Mouse (Mus musculus) heart, embryonic 11.5 days (tissue): Measurements from ENCODE around the gene Tmx4. TPM values are rescaled to one million over a fixed set of nuclear protein-coding genes. Genes with fewer than 3 reads are reported as not detected.
"Not testable (repeated sequence)": the region's sequence is repeated elsewhere in the genome, so short reads cannot be mapped to it uniquely, and the experiment has no call there.

ENCODE experiments used
- ATAC-seq: fragments of 200-750 bp; cut with Nextera tagmentation; replicated peaks from 2 replicates; pipeline ENCODE4 v1.8.0; 2017; ENCODE audit warnings: moderate library complexity; ENCODE audit not compliant: insufficient number of reproducible peaks, low FRiP score, low TSS enrichment
- H3K27ac ChIP-seq: fragments of 300-500 bp; sonication (generic); 2 replicates; pipeline ENCODE4 v1.5.1; 2014; ENCODE audit warnings: mild to moderate bottlenecking, low read depth, low read length
- H3K27me3 ChIP-seq: fragments of 300-500 bp; sonication (generic); 2 replicates; pipeline ENCODE4 v1.6.1; 2014; ENCODE audit warnings: mild to moderate bottlenecking, low read length, mixed read lengths; ENCODE audit not compliant: control insufficient read depth, insufficient read depth
- H3K36me3 ChIP-seq: fragments of 300-500 bp; sonication (generic); 2 replicates; pipeline ENCODE4 v1.6.1; 2014; ENCODE audit warnings: mild to moderate bottlenecking, low read length, moderate library complexity, mixed read lengths; ENCODE audit not compliant: control insufficient read depth, insufficient read depth
- H3K4me1 ChIP-seq: fragments of 300-500 bp; sonication (generic); 2 replicates; pipeline ENCODE4 v1.6.1; 2014; ENCODE audit warnings: low read length; ENCODE audit not compliant: control insufficient read depth, insufficient read depth
- H3K4me2 ChIP-seq: fragments of 300-500 bp; sonication (generic); 2 replicates; pipeline ENCODE4 v1.6.1; 2014; ENCODE audit warnings: mild to moderate bottlenecking, moderate library complexity
- H3K4me3 ChIP-seq: fragments of 300-500 bp; sonication (generic); 2 replicates; pipeline ENCODE4 v1.5.1; 2014; ENCODE audit warnings: low read depth, low read length
- H3K9ac ChIP-seq: fragments of 300-500 bp; sonication (generic); 2 replicates; pipeline ENCODE4 v1.6.1; 2014; ENCODE audit warnings: mild to moderate bottlenecking, low read depth, low read length, moderate library complexity
- H3K9me3 ChIP-seq: fragments of 300-500 bp; sonication (generic); replicated peaks from 2 replicates; pipeline ENCODE4 v1.6.1; 2016; ENCODE audit warnings: low read length; ENCODE audit not compliant: control insufficient read depth
- WGBS: fragments of 180-500 bp; shearing (Covaris S2); extraction: QIAGEN DNeasy Blood & Tissue Kit; methylation state at CpG from one replicate; pipeline ENCODE4 v1.1.7; 2014; ENCODE audit not compliant: insufficient replicate concordance; 5-methylcytosine and 5-hydroxymethylcytosine counted together
- polyA plus RNA-seq: library from polyadenylated mRNA; unstranded; fragments of >200 nt; fragmentation: Nextera tagmentation; extraction: Ambion mirVana; gene quantifications from 2 replicates; pipeline ENCODE4 v1.2.1, GENCODE M21; 2014

The Tmx4 gene
- polyA plus RNA-seq, 1 experiment from 2014 or later = 45.0 TPM

DNA sequence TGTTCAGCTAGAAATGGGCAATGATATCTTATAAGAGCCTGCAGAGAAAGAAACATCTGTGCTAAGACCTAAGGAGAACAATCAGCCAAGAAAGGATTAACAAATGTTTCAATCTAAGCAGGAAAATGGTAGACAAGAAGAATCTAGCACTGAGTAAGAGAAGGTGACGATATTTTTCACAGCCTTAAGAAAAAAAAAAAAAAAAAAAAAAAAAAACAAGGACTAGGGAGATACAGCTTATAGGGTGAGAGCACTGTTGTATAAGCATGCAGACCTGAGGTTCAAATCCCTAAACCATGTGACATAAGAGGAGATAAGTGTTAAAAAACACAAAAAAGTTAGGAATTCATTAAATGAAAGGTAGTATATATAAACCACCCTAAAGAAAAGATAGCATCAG lies 3.5 kb downstream of the Tmx4 start:
- Histone ChIP-seq H3K36me3 (no peaks in the 10 kb centered on the region), H3K9ac (no peak overlapping the region)
- 69% methylated on average over 1 of the region's 1 CpGs for WGBS

DNA sequence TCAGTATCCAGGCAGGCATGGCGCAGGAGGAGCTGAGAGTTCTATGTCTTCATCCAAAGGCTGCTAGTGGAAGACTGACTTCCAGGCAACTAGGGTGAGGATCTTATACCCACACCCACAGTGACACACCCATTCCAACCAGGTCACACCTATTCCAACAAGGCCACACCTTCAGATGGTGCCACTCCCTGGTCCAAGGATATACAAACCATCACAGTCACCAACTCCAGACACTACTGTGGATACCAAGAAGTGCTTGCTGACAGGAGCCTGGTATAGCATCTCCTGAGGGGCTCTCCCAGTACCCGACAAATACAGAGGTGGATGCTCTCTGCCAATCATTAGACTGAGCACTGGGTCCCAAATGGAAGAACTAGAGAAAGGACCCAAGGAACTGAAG lies 15.4 kb downstream of the Tmx4 start:
- not testable (repeated sequence) for H3K9me3 ChIP-seq, H3K4me1 ChIP-seq, H3K4me3 ChIP-seq, H3K9ac ChIP-seq, H3K27ac ChIP-seq, H3K4me2 ChIP-seq, H3K27me3 ChIP-seq, ATAC-seq, H3K36me3 ChIP-seq
- 88% methylated on average over 1 of the region's 2 CpGs for WGBS

More for the DNA sequence above, 3.5 kb downstream of the Tmx4 start:
- peaks cover 9% of the 10 kb centered on the region for H3K4me1 ChIP-seq
- H3K27ac ChIP-seq = no peak overlapping the region
- H3K4me3 ChIP-seq = no peak overlapping the region
- H3K27me3 ChIP-seq = no peaks in the 10 kb centered on the region
- no peak for ATAC-seq
- no peak overlapping the region for H3K4me2 ChIP-seq
- H3K9me3 ChIP-seq = no peaks in the 10 kb centered on the region

DNA sequence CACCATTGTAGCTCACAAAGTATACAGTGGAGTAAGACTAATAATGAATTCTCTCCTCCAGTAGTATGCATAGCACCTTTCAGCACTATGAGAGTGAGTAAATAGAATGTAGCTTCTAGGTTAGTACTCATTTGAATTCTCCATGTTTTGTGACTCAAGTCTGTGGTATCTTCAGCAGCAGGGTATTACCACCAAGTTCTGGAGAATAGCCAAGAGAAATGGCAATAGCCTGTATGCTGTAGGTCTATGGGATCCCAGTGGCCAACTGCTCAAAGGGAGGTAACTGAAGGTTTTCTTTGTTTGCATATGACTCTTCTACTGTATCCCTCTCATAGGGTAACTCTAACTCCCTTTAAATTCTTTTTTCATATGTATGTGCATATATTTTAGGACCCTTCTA lies 39.0 kb downstream of the Tmx4 start:
- H3K4me3 ChIP-seq = no peak overlapping the region
- ATAC-seq = no peak

DNA sequence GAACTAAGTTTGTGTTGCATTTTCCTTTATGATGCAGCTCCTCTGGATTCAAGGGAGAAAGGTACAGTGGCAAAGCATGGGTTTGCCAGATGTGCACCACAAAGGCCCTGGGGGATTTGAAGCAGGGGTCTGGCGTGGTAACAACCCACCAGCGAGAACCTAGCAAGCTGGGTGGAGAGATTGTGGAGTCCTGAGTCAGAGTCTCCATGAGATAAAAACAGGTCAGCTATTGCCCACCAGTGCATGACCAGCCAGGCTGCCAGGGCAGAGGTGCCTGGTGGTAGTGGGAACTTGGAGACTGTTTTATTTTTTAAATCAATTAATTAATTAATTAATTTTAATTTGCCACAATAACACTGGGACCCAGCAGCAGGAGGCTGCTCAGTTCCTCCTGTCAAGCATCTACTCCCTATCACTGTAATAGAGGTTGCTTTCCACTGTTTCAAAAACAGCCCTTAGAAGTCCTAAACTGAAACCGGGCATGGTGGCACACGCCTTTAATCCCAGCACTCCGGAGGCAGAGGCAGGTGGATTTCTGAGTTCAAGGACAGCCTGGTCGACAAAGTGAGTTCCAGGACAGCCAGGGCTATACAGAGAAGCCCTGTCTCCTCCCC lies 52.8 kb downstream of the Tmx4 start:
- Histone ChIP-seq H3K27me3 (no peaks in the 10 kb centered on the region), H3K4me2 (no peak overlapping the region), H3K36me3 (peaks cover 3% of the 10 kb centered on the region; the same call in 1 of the 2 replicates), H3K9me3 (no peaks in the 10 kb centered on the region), H3K4me1 (no peaks in the 10 kb centered on the region), H3K9ac (no peak overlapping the region), H3K27ac (no peak overlapping the region), H3K4me3 (no peak overlapping the region)
- no peak for ATAC-seq
- WGBS = 90% methylated on average over 6 of the region's 6 CpGs

More for the DNA sequence above, 39.0 kb downstream of the Tmx4 start:
- no peak overlapping the region for H3K27ac ChIP-seq
- H3K36me3 ChIP-seq = 0 out of 2 replicates have a peak, but pooled peaks cover 2% of the 10 kb centered on the region
- H3K9ac ChIP-seq = no peak overlapping the region
- H3K4me1 ChIP-seq = no peaks in the 10 kb centered on the region
- H3K4me2 ChIP-seq = no peak overlapping the region
- H3K9me3 ChIP-seq = 0 out of 2 replicates have a peak, but pooled peaks cover 2% of the 10 kb centered on the region
- H3K27me3 ChIP-seq = no peaks in the 10 kb centered on the region

DNA sequence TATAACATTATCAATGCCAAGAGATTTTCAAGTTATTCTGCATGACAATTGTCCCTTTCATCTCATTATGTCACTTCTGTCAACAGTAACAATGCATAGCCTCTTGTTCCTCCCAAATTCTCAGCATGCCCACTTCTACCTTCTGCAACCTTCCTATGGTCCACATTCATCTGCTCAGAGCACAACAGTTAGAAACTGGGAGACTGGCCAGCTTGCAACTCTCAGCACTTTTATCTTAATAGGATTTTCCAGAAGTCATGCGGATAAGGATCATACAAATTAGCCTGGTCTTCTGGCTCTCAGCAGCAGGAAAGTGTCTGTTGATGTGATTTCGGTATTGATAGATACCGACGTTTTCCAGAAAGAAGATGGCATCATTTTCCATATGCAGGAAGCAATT lies 58.7 kb downstream of the Tmx4 start:
- H3K4me2 ChIP-seq = no peak overlapping the region
- ATAC-seq = no peak

DNA sequence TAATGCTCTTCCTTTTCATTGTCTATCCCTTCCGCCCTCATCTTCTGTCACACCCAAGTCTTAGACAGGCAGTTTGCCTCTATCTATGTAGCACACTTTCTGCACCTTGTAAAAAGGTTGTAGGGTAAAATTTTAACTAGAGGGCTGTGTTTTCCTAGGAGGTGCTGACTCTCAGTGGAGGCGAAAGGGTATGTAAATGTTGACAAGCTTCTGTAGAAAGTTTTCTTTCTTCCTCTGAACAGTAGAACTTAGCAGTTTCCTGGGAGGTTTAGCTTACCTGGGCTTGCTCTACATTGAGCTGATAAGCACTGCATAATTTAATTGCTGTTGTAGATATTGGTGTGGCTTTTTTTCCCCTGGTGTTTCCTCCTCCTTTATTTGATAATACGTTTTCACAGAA lies 84.5 kb downstream of the Tmx4 start:
- Histone ChIP-seq H3K4me2 (no peak overlapping the region), H3K4me3 (no peak overlapping the region), H3K4me1 (no peaks in the 10 kb centered on the region), H3K9me3 (0 out of 2 replicates have a peak, but pooled peaks cover 3% of the 10 kb centered on the region), H3K36me3 (no peaks in the 10 kb centered on the region), H3K9ac (no peak overlapping the region), H3K27ac (no peak overlapping the region), H3K27me3 (no peaks in the 10 kb centered on the region)
- no peak for ATAC-seq
- WGBS = 81% methylated on average over 3 of the region's 3 CpGs

More for the DNA sequence above, 58.7 kb downstream of the Tmx4 start:
- Histone ChIP-seq H3K27me3 (no peaks in the 10 kb centered on the region), H3K4me1 (no peaks in the 10 kb centered on the region), H3K9me3 (no peaks in the 10 kb centered on the region), H3K9ac (no peak overlapping the region), H3K4me3 (no peak overlapping the region), H3K27ac (no peak overlapping the region), H3K36me3 (no peaks in the 10 kb centered on the region)
- WGBS = 45% methylated on average over 4 of the region's 4 CpGs

DNA sequence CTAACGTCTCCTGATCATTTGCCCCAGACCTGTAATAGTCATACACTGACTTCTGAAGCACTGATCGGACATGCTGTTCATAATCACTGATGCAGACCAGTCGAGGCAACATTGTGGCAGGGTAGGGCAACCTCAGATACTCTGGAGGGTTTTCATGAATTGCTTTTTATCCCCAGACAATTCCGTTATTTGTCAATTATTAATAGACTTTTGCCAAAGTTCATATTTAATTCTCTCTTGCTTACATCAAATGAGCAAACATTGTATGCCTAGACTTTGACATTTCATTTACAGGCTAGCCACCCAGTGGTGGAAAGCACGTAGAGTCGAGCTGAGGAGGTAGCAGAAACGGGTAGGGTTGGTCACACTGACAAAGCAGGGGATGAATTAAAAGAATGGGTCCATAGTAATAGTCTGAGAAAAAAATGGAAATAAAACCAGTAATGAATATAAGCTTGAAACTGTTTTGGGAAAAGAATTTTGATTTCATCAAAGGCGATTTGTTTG lies 89.7 kb downstream of the Tmx4 start, which contains the start of gene Hao1:
Hao1 (minus strand) TSS at position 148 of the 507 bp plus-strand sequence.
- Histone ChIP-seq H3K4me1 (no peaks in the 10 kb centered on the region), H3K4me3 (no peak within 1 kb of the TSS), H3K9me3 (no peaks in the 10 kb centered on the region), H3K27me3 (no peaks in the 10 kb centered on the region), H3K9ac (no peak within 1 kb of the TSS), H3K36me3 (no peaks in the 10 kb centered on the region), H3K27ac (no peak within 1 kb of the TSS), H3K4me2 (no peak within 1 kb of the TSS)
- WGBS = 77% methylated on average over 8 of the region's 8 CpGs
- no peak for ATAC-seq

DNA sequence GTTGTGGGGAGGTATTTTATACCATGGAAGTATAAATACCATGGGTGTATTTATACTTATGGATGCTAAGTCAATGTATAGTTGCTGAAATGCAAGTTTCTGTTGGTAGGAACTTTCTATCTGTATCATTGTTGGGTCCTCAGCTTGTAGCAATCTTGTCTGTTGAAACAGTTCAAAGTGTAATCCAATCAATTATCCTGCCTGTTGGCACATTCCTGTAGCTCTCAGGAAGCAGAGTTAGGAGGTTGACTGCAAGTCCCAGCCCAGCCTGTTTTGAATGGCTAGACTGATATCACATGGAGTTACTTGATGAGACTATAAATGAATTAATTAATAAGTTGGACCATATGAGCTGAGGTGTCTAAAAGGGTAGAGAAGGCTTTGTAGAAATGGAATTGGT lies 91.6 kb downstream of the Tmx4 start:
- Histone ChIP-seq H3K36me3 (no peaks in the 10 kb centered on the region), H3K9ac (no peak overlapping the region), H3K4me2 (no peak overlapping the region), H3K9me3 (no peaks in the 10 kb centered on the region), H3K4me1 (no peaks in the 10 kb centered on the region), H3K27ac (no peak overlapping the region), H3K4me3 (no peak overlapping the region), H3K27me3 (no peaks in the 10 kb centered on the region)
- ATAC-seq = no peak

DNA sequence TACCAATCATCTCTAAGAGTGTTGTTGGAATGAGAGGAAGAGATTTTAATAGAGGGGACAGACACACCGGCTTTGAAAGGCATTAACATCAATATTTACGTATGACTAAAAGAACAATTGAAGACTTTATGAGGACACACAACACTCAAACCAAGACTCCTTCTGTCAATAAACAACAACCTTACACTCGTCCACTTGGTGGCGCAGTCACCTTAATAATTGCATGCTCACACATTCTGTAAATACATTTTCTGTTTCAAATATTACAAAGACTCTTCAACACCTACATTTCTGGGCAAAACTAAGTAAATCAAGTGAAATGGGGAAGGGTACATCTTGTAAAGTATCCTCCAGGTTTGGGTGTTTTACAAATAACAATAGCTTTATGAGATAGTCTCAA lies 94.2 kb downstream of the Tmx4 start:
- 17% methylated on average over 4 of the region's 4 CpGs for WGBS
- Histone ChIP-seq H3K4me1 (no peaks in the 10 kb centered on the region), H3K4me3 (no peak overlapping the region), H3K27ac (no peak overlapping the region), H3K4me2 (no peak overlapping the region), H3K27me3 (no peaks in the 10 kb centered on the region), H3K9ac (no peak overlapping the region), H3K9me3 (no peaks in the 10 kb centered on the region), H3K36me3 (no peaks in the 10 kb centered on the region)
- ATAC-seq = no peak
